Mouse (Mus musculus): Measurements from ENCODE around the gene Trappc11. TPM values are rescaled to one million over a fixed set of nuclear protein-coding genes. Genes with fewer than 3 reads are reported as not detected.
"Not testable (repeated sequence)": the region's sequence is repeated elsewhere in the genome, so short reads cannot be mapped to it uniquely, and the experiment has no call there.

Gene Trappc11
- total RNA-seq, 2 experiments from 2014 or later: 28.2 to 37.4 TPM

GRCm38 (mm10) chr8:47487231-47487630 lies 46.0 kb downstream of the Trappc11 start:
- no peak for ATAC-seq (ENCODE audit: poor library complexity, severe bottlenecking)

GRCm38 (mm10) chr8:47482354-47483071 lies 50.8 kb downstream of the Trappc11 start:
- ATAC-seq (ENCODE audit: poor library complexity, severe bottlenecking): no peak

GRCm38 (mm10) chr8:47480039-47480438 lies 53.2 kb downstream of the Trappc11 start:
- ATAC-seq (ENCODE audit: poor library complexity, severe bottlenecking): no peak

GRCm38 (mm10) chr8:47461650-47462049 lies 71.6 kb downstream of the Trappc11 start:
- no peak for ATAC-seq (ENCODE audit: poor library complexity, severe bottlenecking)

GRCm38 (mm10) chr8:47459216-47459749 lies 74.0 kb downstream of the Trappc11 start:
- no peak for ATAC-seq (ENCODE audit: poor library complexity, severe bottlenecking)

GRCm38 (mm10) chr8:47458591-47458990 lies 74.7 kb downstream of the Trappc11 start:
- no peak for ATAC-seq (ENCODE audit: poor library complexity, severe bottlenecking)

- ATAC-seq (ENCODE audit: poor library complexity, severe bottlenecking): not testable (repeated sequence)
These were observed 84.1 kb downstream of the Trappc11 start for GRCm38 (mm10) chr8:47449211-47449610.

- no peak for ATAC-seq (ENCODE audit: poor library complexity, severe bottlenecking)
These were observed 86.8 kb downstream of the Trappc11 start, which contains the start of gene Stox2 for GRCm38 (mm10) chr8:47446312-47447046. TSS of gene Stox2 (minus strand) at chr8:47446362.

Other genes starting within 250 kb of the Trappc11 start
- 0.16 and 0.18 TPM in 2 replicates for gene Stox2, start 87.1 kb downstream of the Trappc11 start, total RNA-seq (2015)
- gene Stox2, start 87.1 kb downstream of the Trappc11 start, total RNA-seq (2017): 0.48 and 0.49 TPM in 2 replicates
- 15.1 and 18.4 TPM in 2 replicates for gene Rwdd4a, start 194 bp upstream of the Trappc11 start, total RNA-seq (2015)
- gene Rwdd4a, start 194 bp upstream of the Trappc11 start, total RNA-seq (2017): 16.1 and 17.6 TPM in 2 replicates
- 51.2 and 52.0 TPM in 2 replicates for gene Ing2, start 142.1 kb upstream of the Trappc11 start, total RNA-seq (2015)
- 23.7 and 32.1 TPM in 2 replicates for gene Ing2, start 142.1 kb upstream of the Trappc11 start, total RNA-seq (2017)
- 9.8 and 11.2 TPM in 2 replicates for gene Cdkn2aip, start 180.5 kb upstream of the Trappc11 start, total RNA-seq (2015)
- 19.1 and 23.4 TPM in 2 replicates for gene Cdkn2aip, start 180.5 kb upstream of the Trappc11 start, total RNA-seq (2017)

All from megakaryocyte, adult 5-6 weeks (primary cell).